Mouse (Mus musculus) lung, postnatal 36 days (tissue): ENCODE data around the gene Spryd7.
A peak's percentile ranks its signal among the peaks of the same experiment; 100 is the strongest.

Source experiments
- DNase-seq: peaks from one replicate; pipeline ENCODE4 v3.0.0; 2022; ENCODE audit warnings: mixed read lengths

Gene Spryd7

DNA sequence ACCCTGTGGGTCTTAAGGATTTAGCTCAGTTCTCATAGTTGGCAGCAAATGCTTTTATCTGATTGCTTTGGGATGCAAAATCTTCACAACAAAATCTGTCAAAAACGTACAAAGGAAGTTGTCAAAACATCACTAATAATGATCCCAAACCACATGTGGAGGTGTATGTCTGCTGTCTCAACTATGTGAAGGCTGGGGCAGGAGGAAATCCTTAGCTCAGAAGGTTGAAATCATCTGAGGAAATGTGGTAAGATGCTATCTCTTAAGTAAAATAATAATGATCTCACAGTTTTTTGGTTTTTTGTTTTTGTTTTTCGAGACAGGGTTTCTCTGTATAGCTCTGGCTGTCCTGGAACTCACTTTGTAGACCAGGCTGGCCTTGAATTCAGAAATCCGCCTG, 20.9 kb downstream of the Spryd7 start:
- no peak for DNase-seq

GRCm38 (mm10) chr14:61530966-61531365, 25.7 kb downstream of the Spryd7 start:
- no peak for DNase-seq

DNA sequence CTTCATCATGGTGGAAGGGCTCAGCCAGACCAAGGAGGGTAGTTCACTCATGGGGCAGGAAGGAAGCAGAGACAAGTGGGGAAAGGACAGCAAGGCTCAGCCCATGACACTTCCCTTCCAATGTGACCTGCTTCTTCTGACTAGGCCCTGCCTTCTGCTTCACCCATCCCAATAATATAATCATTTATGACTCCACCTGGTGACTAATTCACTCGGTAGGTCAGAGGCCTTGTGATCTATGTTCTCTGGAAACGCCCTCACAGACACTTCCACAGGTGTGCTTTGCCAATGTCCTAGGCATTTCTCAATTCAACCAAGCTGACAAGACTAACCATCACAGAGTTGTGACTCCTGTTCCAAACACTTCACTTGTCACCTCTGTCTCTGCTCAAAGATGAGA, 26.3 kb downstream of the Spryd7 start:
- no peak for DNase-seq

DNA sequence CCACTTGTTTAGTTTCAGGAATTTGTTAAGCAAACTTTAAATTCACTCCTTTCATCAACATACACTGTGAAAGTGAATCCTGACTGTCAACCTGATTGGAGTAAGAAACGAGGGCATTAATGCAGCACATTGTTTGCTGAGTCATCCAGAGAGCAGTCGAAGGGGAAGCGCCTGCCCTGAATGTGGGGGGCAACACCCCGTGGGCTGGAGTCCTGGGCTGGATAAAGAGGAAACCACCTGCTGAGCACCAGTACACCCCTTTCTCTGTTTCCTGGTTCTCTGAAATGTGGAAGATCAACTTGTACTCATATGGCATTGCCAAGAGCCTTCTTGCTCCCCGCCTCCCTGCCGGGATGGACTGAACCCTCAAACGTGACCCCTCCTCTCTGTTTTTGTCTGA, 27.2 kb downstream of the Spryd7 start:
- DNase-seq: no peak

DNA sequence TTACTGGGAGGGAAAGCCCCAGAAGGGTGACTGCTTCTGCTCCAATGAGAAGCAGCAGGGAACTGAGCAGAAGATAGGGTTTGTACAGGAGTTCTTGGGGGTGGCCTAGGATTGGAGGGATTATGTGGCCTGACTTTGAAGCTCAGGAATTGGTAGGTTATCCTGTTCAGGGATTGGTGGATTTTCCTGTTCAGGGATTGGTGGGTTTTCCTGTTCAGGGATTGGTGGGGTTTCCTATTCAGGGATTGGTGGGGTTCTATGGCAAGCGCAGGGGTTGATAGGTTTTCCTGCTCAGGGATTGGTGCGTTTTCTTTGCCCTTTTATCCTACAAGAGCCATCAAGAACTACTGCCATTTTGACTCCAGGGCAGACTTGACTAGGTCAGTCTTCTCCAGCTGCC, 30.7 kb downstream of the Spryd7 start:
- DNase-seq: no peak

- no peak for DNase-seq
Measured at GRCm38 (mm10) chr14:61523821-61524220, 32.9 kb downstream of the Spryd7 start.

- peak; percentile 56 for DNase-seq
Measured at GRCm38 (mm10) chr14:61518659-61519480, 37.8 kb downstream of the Spryd7 start.

- DNase-seq: no peak
Measured at GRCm38 (mm10) chr14:61516471-61517426, 39.9 kb downstream of the Spryd7 start.

- DNase-seq: no peak
Measured at GRCm38 (mm10) chr14:61511494-61511893, 45.2 kb downstream of the Spryd7 start.

GRCm38 (mm10) chr14:61497716-61498490, 58.8 kb downstream of the Spryd7 start:
- peak; percentile 84 for DNase-seq

DNA sequence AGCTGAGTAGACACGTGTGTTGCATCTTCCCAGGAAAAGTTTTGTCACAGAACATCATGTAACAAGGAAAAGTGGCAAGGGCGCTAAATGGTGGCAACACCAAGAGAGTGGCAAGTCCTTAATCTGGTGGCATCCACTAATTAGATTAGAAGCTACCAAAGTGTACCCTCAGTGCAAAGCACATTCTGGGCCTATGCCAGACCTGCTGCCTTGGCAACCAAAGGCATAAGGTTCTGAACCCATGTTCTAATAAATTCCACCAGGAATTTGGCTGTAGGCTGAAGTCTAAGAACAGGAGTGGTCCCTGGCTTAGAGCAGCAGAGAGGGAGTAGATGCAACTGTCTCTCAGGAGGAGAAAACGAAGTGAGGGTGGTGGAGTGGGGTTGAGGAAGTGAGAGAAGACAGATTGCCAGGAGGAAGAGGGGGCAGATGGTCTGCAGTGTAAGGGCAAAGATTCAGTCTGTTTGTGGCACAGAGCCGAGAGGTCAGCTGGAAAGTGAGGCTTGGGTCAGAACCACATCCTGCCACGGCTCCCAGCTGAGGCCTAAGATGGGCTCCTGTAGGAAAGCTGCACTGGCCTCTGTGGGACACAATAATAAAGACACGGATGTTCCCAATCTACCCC, 63.1 kb downstream of the Spryd7 start:
- peak; percentile 10 for DNase-seq
